Mouse (Mus musculus): ENCODE measurements at regions not wholly inside any gene's neighbourhood (a gene's known extent, or its start where the extent isn't known, plus 50 kb on each side); places are given as distances from the start of the nearest gene placed in this dataset.
"Not testable (repeated sequence)": the region's sequence is repeated elsewhere in the genome, so short reads cannot be mapped to it uniquely, and the experiment has no call there.

GRCm38 (mm10) chr12:104614240-104614639, 137.5 kb downstream of the Dicer1 start:
- Histone ChIP-seq H3K36me3 (ENCODE audit: control insufficient read depth, insufficient read depth, low read length) (no peaks in the 10 kb centered on the region), H3K27ac (ENCODE audit: low read depth, low read length) (no peak overlapping the region), H3K9me3 (ENCODE audit: control insufficient read depth, low read length) (no peaks in the 10 kb centered on the region), H3K9ac (ENCODE audit: low read length) (no peak overlapping the region), H3K4me2 (no peak overlapping the region), H3K27me3 (ENCODE audit: control insufficient read depth, insufficient read depth, low read length) (no peaks in the 10 kb centered on the region), H3K4me1 (ENCODE audit: control insufficient read depth, insufficient read depth, low read length) (no peaks in the 10 kb centered on the region), H3K4me3 (ENCODE audit: low read depth, low read length) (no peak overlapping the region)
- ATAC-seq (ENCODE audit: low FRiP score) (no peak), DNase-seq (ENCODE audit: low spot score, missing footprints) (no peak)
- WGBS, result 64% methylated on average over 8 of the region's 8 CpGs

GRCm38 (mm10) chr12:104609767-104610166, 136.6 kb upstream of the Gsc start:
- no peaks in the 10 kb centered on the region for H3K4me1 ChIP-seq (ENCODE audit: control insufficient read depth, insufficient read depth, low read length)
- no peak overlapping the region for H3K4me3 ChIP-seq (ENCODE audit: low read depth, low read length)
- no peak overlapping the region for H3K4me2 ChIP-seq
- no peak for ATAC-seq (ENCODE audit: low FRiP score)
- no peak for DNase-seq (ENCODE audit: low spot score, missing footprints)
- WGBS, result 82% methylated on average over 19 of the region's 19 CpGs
- H3K9ac ChIP-seq (ENCODE audit: low read length), result no peak overlapping the region
- H3K27ac ChIP-seq (ENCODE audit: low read depth, low read length), result no peak overlapping the region
- no peaks in the 10 kb centered on the region for H3K9me3 ChIP-seq (ENCODE audit: control insufficient read depth, low read length)
- no peaks in the 10 kb centered on the region for H3K36me3 ChIP-seq (ENCODE audit: control insufficient read depth, insufficient read depth, low read length)
- no peaks in the 10 kb centered on the region for H3K27me3 ChIP-seq (ENCODE audit: control insufficient read depth, insufficient read depth, low read length)

GRCm38 (mm10) chr12:104608956-104609355, 135.8 kb upstream of the Gsc start:
- DNase-seq (ENCODE audit: low spot score, missing footprints); H3K27ac ChIP-seq (ENCODE audit: low read depth, low read length); H3K4me1 ChIP-seq (ENCODE audit: control insufficient read depth, insufficient read depth, low read length); H3K9ac ChIP-seq (ENCODE audit: low read length); H3K27me3 ChIP-seq (ENCODE audit: control insufficient read depth, insufficient read depth, low read length); H3K36me3 ChIP-seq (ENCODE audit: control insufficient read depth, insufficient read depth, low read length); H3K4me2 ChIP-seq; H3K9me3 ChIP-seq (ENCODE audit: control insufficient read depth, low read length); ATAC-seq (ENCODE audit: low FRiP score); H3K4me3 ChIP-seq (ENCODE audit: low read depth, low read length): not testable (repeated sequence)
- WGBS, result 81% methylated on average over 4 of the region's 4 CpGs

GRCm38 (mm10) chr12:104607410-104607809, 134.3 kb upstream of the Gsc start:
- no peaks in the 10 kb centered on the region for H3K4me1 ChIP-seq (ENCODE audit: control insufficient read depth, insufficient read depth, low read length)
- no peak overlapping the region for H3K4me2 ChIP-seq
- no peak overlapping the region for H3K4me3 ChIP-seq (ENCODE audit: low read depth, low read length)
- no peak overlapping the region for H3K9ac ChIP-seq (ENCODE audit: low read length)
- no peak overlapping the region for H3K27ac ChIP-seq (ENCODE audit: low read depth, low read length)
- H3K27me3 ChIP-seq (ENCODE audit: control insufficient read depth, insufficient read depth, low read length), result no peaks in the 10 kb centered on the region
- H3K9me3 ChIP-seq (ENCODE audit: control insufficient read depth, low read length), result no peaks in the 10 kb centered on the region
- 93% methylated on average over 5 of the region's 5 CpGs for WGBS
- ATAC-seq (ENCODE audit: low FRiP score) (no peak), DNase-seq (ENCODE audit: low spot score, missing footprints) (no peak)
- H3K36me3 ChIP-seq (ENCODE audit: control insufficient read depth, insufficient read depth, low read length), result no peaks in the 10 kb centered on the region

- H3K9ac ChIP-seq (ENCODE audit: low read length), result no peak overlapping the region
- H3K36me3 ChIP-seq (ENCODE audit: control insufficient read depth, insufficient read depth, low read length), result no peaks in the 10 kb centered on the region
- 83% methylated on average over 24 of the region's 24 CpGs for WGBS
- H3K27me3 ChIP-seq (ENCODE audit: control insufficient read depth, insufficient read depth, low read length), result no peaks in the 10 kb centered on the region
- H3K4me3 ChIP-seq (ENCODE audit: low read depth, low read length), result no peak overlapping the region
- ATAC-seq (ENCODE audit: low FRiP score), result no peak
- DNase-seq (ENCODE audit: low spot score, missing footprints), result no peak
- no peaks in the 10 kb centered on the region for H3K9me3 ChIP-seq (ENCODE audit: control insufficient read depth, low read length)
- H3K4me2 ChIP-seq, result no peak overlapping the region
- no peak overlapping the region for H3K27ac ChIP-seq (ENCODE audit: low read depth, low read length)
- no peaks in the 10 kb centered on the region for H3K4me1 ChIP-seq (ENCODE audit: control insufficient read depth, insufficient read depth, low read length)
Observed at GRCm38 (mm10) chr12:104605535-104606399, 132.6 kb upstream of the Gsc start.

GRCm38 (mm10) chr12:104598056-104598455, 124.9 kb upstream of the Gsc start:
- H3K27me3 ChIP-seq (ENCODE audit: control insufficient read depth, insufficient read depth, low read length), result no peaks in the 10 kb centered on the region
- H3K9ac ChIP-seq (ENCODE audit: low read length), result no peak overlapping the region
- H3K36me3 ChIP-seq (ENCODE audit: control insufficient read depth, insufficient read depth, low read length), result no peaks in the 10 kb centered on the region
- ATAC-seq (ENCODE audit: low FRiP score), result 0 out of 2 replicates have a peak, but pooled peaks have one; percentile 9
- H3K27ac ChIP-seq (ENCODE audit: low read depth, low read length), result no peak overlapping the region
- no peak for DNase-seq (ENCODE audit: low spot score, missing footprints)
- H3K4me3 ChIP-seq (ENCODE audit: low read depth, low read length), result no peak overlapping the region
- no peaks in the 10 kb centered on the region; the same call in none of the 2 replicates for H3K4me1 ChIP-seq (ENCODE audit: control insufficient read depth, insufficient read depth, low read length)
- H3K4me2 ChIP-seq, result no peak overlapping the region
- WGBS, result 69% methylated on average over 2 of the region's 2 CpGs
- no peaks in the 10 kb centered on the region for H3K9me3 ChIP-seq (ENCODE audit: control insufficient read depth, low read length)

- DNase-seq (ENCODE audit: low spot score, missing footprints), result no peak
- no peak overlapping the region for H3K4me2 ChIP-seq
- no peaks in the 10 kb centered on the region for H3K27me3 ChIP-seq (ENCODE audit: control insufficient read depth, insufficient read depth, low read length)
Observed at GRCm38 (mm10) chr12:104593526-104594155, 120.5 kb upstream of the Gsc start.

GRCm38 (mm10) chr12:104592791-104593525, 119.8 kb upstream of the Gsc start:
- ATAC-seq (ENCODE audit: low FRiP score), result peak; percentile 38
- H3K9ac ChIP-seq (ENCODE audit: low read length), result no peak overlapping the region
- 70% methylated on average over 21 of the region's 21 CpGs for WGBS

More at GRCm38 (mm10) chr12:104593526-104594155, 120.5 kb upstream of the Gsc start:
- Histone ChIP-seq H3K36me3 (ENCODE audit: control insufficient read depth, insufficient read depth, low read length) (no peaks in the 10 kb centered on the region), H3K9me3 (ENCODE audit: control insufficient read depth, low read length) (no peaks in the 10 kb centered on the region), H3K9ac (ENCODE audit: low read length) (no peak overlapping the region), H3K4me1 (ENCODE audit: control insufficient read depth, insufficient read depth, low read length) (no peaks in the 10 kb centered on the region; the same call in none of the 2 replicates), H3K4me3 (ENCODE audit: low read depth, low read length) (no peak overlapping the region), H3K27ac (ENCODE audit: low read depth, low read length) (no peak overlapping the region)
- WGBS, result 34% methylated on average over 19 of the region's 19 CpGs
- ATAC-seq (ENCODE audit: low FRiP score), result peak; percentile 88

More at GRCm38 (mm10) chr12:104592791-104593525, 119.8 kb upstream of the Gsc start:
- Histone ChIP-seq H3K27me3 (ENCODE audit: control insufficient read depth, insufficient read depth, low read length) (no peaks in the 10 kb centered on the region), H3K4me2 (no peak overlapping the region), H3K27ac (ENCODE audit: low read depth, low read length) (no peak overlapping the region), H3K36me3 (ENCODE audit: control insufficient read depth, insufficient read depth, low read length) (no peaks in the 10 kb centered on the region), H3K4me1 (ENCODE audit: control insufficient read depth, insufficient read depth, low read length) (no peaks in the 10 kb centered on the region; the same call in none of the 2 replicates), H3K9me3 (ENCODE audit: control insufficient read depth, low read length) (no peaks in the 10 kb centered on the region), H3K4me3 (ENCODE audit: low read depth, low read length) (no peak overlapping the region)
- DNase-seq (ENCODE audit: low spot score, missing footprints), result peak; percentile 87

Data from midbrain, embryonic 11.5 days (tissue).